Comparison of ENCODE assay signal across 12 mouse cellular contexts in the genomic region with DNA sequence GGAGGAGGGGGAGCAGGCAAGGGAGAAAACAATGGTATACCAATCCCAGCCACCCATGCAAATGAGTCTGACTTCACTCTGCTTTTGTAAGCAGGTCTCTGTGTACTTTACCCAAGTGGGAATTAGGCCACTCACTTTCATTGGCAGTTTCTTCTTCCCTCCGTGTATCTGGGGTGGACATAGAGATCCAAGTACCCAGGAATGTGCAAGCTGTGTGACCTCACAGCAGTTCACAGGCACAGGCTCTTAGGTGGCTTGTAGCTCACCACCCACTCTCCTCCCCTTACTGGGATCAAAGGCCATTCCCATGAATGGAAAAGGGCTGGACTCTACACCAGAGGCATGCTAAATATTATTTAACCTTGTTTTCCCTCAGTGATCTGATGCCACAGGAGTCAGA. TPM values are rescaled to one million over a fixed set of nuclear protein-coding genes. Genes with fewer than 3 reads are reported as not detected.
A peak's percentile ranks its signal among the peaks of the same experiment; 100 is the strongest.
DNase-seq lines count a peak whose midpoint lies in the region; ATAC-seq and TF ChIP-seq lines count a peak whose summit lies in the region.
"Had no signal": no experiment of that assay in that cellular context is flagged by ENCODE, and none has a peak within 500 bp of the region (broad histone marks: within the 10 kb centered on the region; RNA-seq: fewer than 3 reads in every experiment).

No protein-coding gene starts in this region.

- no peaks in the 10 kb centered on the region for H3K9me3 ChIP-seq in hindbrain, embryonic 10.5 days
- no peaks in the 10 kb centered on the region for H3K9me3 ChIP-seq in hindbrain, embryonic 16.5 days (ENCODE audit: control insufficient read depth, low read length)
- no peaks in the 10 kb centered on the region for H3K9me3 ChIP-seq in kidney, embryonic 16.5 days (ENCODE audit: low read length)
- H3K9me3 ChIP-seq: embryonic facial prominence, embryonic 15.5 days; limb, embryonic 15.5 days had no signal

- peak overlapping the region; percentile 66 for H3K27ac ChIP-seq in hindbrain, embryonic 10.5 days
- H3K27ac ChIP-seq in hindbrain, embryonic 16.5 days (ENCODE audit: low read depth, low read length) = no peak overlapping the region
- no peak overlapping the region for H3K27ac ChIP-seq in kidney, embryonic 16.5 days (ENCODE audit: low read length)
- H3K27ac ChIP-seq in layer of hippocampus, adult 2 months = no peak overlapping the region
- H3K27ac ChIP-seq: embryonic facial prominence, embryonic 15.5 days; limb, embryonic 15.5 days had no signal

- no peak overlapping the region for H3K4me3 ChIP-seq in hindbrain, embryonic 10.5 days
- H3K4me3 ChIP-seq in hindbrain, embryonic 16.5 days (ENCODE audit: low read length) = no peak overlapping the region
- no peak overlapping the region for H3K4me3 ChIP-seq in kidney, embryonic 16.5 days (ENCODE audit: low read length)
- H3K4me3 ChIP-seq in layer of hippocampus, adult 2 months = no peak overlapping the region
- H3K4me3 ChIP-seq: embryonic facial prominence, embryonic 15.5 days; limb, embryonic 15.5 days had no signal

- no peak overlapping the region for H3K9ac ChIP-seq in hindbrain, embryonic 16.5 days (ENCODE audit: low read depth, low read length)
- H3K9ac ChIP-seq in kidney, embryonic 16.5 days (replicated peaks; ENCODE audit: low read length) = no peak overlapping the region
- H3K9ac ChIP-seq: embryonic facial prominence, embryonic 15.5 days; limb, embryonic 15.5 days had no signal

- no peaks in the 10 kb centered on the region for H3K27me3 ChIP-seq in hindbrain, embryonic 10.5 days (ENCODE audit: insufficient read depth, poor library complexity, severe bottlenecking)
- H3K27me3 ChIP-seq in hindbrain, embryonic 16.5 days (replicated peaks; ENCODE audit: control insufficient read depth, insufficient read depth, low read length) = no peaks in the 10 kb centered on the region
- H3K27me3 ChIP-seq in kidney, embryonic 16.5 days (ENCODE audit: insufficient read depth, low read length) = no peaks in the 10 kb centered on the region
- H3K27me3 ChIP-seq: embryonic facial prominence, embryonic 15.5 days; limb, embryonic 15.5 days had no signal

- H3K4me2 ChIP-seq in hindbrain, embryonic 16.5 days (ENCODE audit: low read length) = no peak overlapping the region
- H3K4me2 ChIP-seq in kidney, embryonic 16.5 days (replicated peaks; ENCODE audit: low read depth, low read length) = no peak overlapping the region
- H3K4me2 ChIP-seq: embryonic facial prominence, embryonic 15.5 days; limb, embryonic 15.5 days had no signal

- 0% methylated on average over 1 of the region's 1 CpGs for WGBS in hindbrain, embryonic 10.5 days
- 0% methylated on average over 1 of the region's 1 CpGs for WGBS in hindbrain, embryonic 16.5 days
- 14% methylated on average over 1 of the region's 1 CpGs for WGBS in kidney, embryonic 16.5 days

- H3K36me3 ChIP-seq in hindbrain, embryonic 10.5 days = no peaks in the 10 kb centered on the region
- H3K36me3 ChIP-seq in hindbrain, embryonic 16.5 days (ENCODE audit: control insufficient read depth, insufficient read depth, low read length) = no peaks in the 10 kb centered on the region
- H3K36me3 ChIP-seq in kidney, embryonic 16.5 days (ENCODE audit: insufficient read depth, low read length) = no peaks in the 10 kb centered on the region
- H3K36me3 ChIP-seq: embryonic facial prominence, embryonic 15.5 days; limb, embryonic 15.5 days had no signal

- peak; percentile 20 for DNase-seq in hindbrain, embryonic 10.5 days (ENCODE audit: low spot score)
- peak; percentile 32 for DNase-seq in embryo, embryonic 10.5 days (ENCODE audit: low spot score)
- DNase-seq in skeletal muscle tissue, adult 2 months (ENCODE audit: low read depth, low spot score) = peak; percentile 63
- DNase-seq in layer of hippocampus, adult 2 months (ENCODE audit: low spot score in 2 of 2) = no peak
- no peak for DNase-seq in ovary, postnatal 36 days (ENCODE audit: low spot score)
- no peak for DNase-seq in heart, postnatal 10 days
- DNase-seq: gastrocnemius, postnatal 36 days; heart, postnatal 4 days had no signal

- no peak for ATAC-seq in hindbrain, embryonic 16.5 days
- peak; percentile 90 for ATAC-seq in kidney, embryonic 16.5 days (ENCODE audit: low FRiP score, low TSS enrichment)

- no peak for TF ChIP-seq CTCF in layer of hippocampus, adult 2 months (conservative IDR thresholded peaks at IDR 0.05)

- intact Hi-C loops in heart, postnatal 10 days (cut with DNase I) = no loop called here

- peaks cover 6% of the 10 kb centered on the region; the same call in 1 of the 2 replicates for H3K4me1 ChIP-seq in hindbrain, embryonic 10.5 days (replicated peaks)
- H3K4me1 ChIP-seq in hindbrain, embryonic 16.5 days (ENCODE audit: control insufficient read depth, insufficient read depth, low read depth, low read length) = no peaks in the 10 kb centered on the region
- no peaks in the 10 kb centered on the region for H3K4me1 ChIP-seq in kidney, embryonic 16.5 days (ENCODE audit: insufficient read depth, low read length)
- H3K4me1 ChIP-seq: embryonic facial prominence, embryonic 15.5 days; limb, embryonic 15.5 days had no signal

RNA-seq across cellular contexts. Expression of gene Larp1, which starts 10.0 kb away (rescaled TPM):
- polyA plus RNA-seq in hindbrain, embryonic 10.5 days (2016; fragmentation: Nextera tagmentation; extraction: Ambion mirVana) = 14.0 and 15.6 TPM in 2 replicates
- 17.3 and 18.0 TPM in 2 replicates for polyA plus RNA-seq in hindbrain, embryonic 16.5 days (2015; fragmentation: Nextera tagmentation; extraction: Ambion mirVana)
- 18.3 and 19.1 TPM in 2 replicates for polyA plus RNA-seq in kidney, embryonic 16.5 days (2015; fragmentation: Nextera tagmentation; extraction: Ambion mirVana)
- 10 to 100 TPM; 91.1 to 92.8 TPM for total RNA-seq in layer of hippocampus, adult 2 months (2021)
- 10 to 100 TPM; 57.8 to 61.3 TPM for total RNA-seq in heart, postnatal 10 days (2021)

Comparison
In these comparisons a context has a peak if more than half of its experiments do, and no peak if none do; other contexts are left out.
1. DNase-seq: peak in hindbrain, embryonic 10.5 days (single experiment), embryo, embryonic 10.5 days (single experiment) and skeletal muscle tissue, adult 2 months (single experiment); none in layer of hippocampus, adult 2 months (0 of 2), ovary, postnatal 36 days (single experiment) and heart, postnatal 10 days (0 of 2).